Mouse (Mus musculus) thymus, adult 2 months (tissue): ENCODE data around the gene Syt13.

ENCODE experiments used
- CTCF ChIP-seq: fragments of 200-500 bp; IDR thresholded peaks from 2 replicates; pipeline ENCODE4 v1.5.1; 2012; ENCODE audit warnings: mild to moderate bottlenecking, control low read depth, low read length, moderate library complexity, borderline replicate concordance; ENCODE audit not compliant: control insufficient read depth, poor library complexity, insufficient read depth; ENCODE audit errors: extremely low read depth
- POLR2A ChIP-seq: fragments of 200-500 bp; IDR thresholded peaks from 2 replicates; pipeline ENCODE4 v1.6.1; 2012; ENCODE audit warnings: mild to moderate bottlenecking, low read length, control low read depth, moderate library complexity; ENCODE audit not compliant: control insufficient read depth, poor library complexity, insufficient read depth; ENCODE audit errors: extremely low read depth

DNA sequence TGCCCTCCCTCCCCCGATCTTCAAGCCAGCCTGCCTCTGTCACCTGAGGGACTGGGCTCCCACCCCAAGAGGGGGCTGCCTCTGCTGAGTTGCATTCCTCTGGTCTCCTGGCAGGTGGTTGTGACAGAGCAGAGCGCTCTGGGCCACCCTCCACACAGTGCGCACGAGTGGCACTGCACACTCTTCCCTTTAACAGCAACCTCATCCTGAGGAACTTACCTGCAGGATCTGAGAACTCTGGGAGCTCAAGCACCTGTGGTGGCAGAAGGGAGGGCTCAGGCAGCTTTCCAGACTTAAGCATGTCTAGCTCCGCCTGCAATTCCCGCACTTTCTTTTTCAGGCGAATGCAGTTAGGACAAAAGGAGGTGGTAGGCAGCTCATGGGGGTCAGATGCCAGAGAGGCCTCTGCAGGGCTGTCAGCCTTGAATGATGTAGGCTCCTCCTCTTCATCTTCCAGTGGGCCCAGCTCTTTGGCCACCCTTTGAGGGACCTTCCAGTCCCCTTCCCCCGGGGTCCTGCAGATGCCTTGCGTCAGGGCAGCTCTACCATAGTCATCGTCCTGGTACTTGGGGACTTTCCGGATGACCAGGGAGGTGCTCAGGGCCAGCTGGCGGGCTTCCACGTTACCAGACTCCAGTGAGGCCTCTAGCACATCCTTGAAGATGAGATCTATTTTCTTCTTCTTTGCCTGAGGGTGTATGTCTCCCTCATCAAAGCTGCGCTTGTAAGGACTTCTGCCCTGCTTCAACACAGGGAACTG lies 60.3 kb downstream of the Syt13 start:
- TF ChIP-seq CTCF (no peak), POLR2A (no peak)
